Mouse (Mus musculus): ENCODE results near the gene Map1lc3b. TPM values are rescaled to one million over a fixed set of nuclear protein-coding genes. Genes with fewer than 3 reads are reported as not detected.

Map1lc3b gene
- total and polyA plus RNA-seq, 3 experiments: 56.4 to 68.8 TPM; not detected in 1

GRCm38 (mm10) chr8:121590203-121591177 is at the start of gene Map1lc3b (continued):
- TF ChIP-seq MAZ (IDR thresholded peaks at IDR 0.05; ENCODE audit: low read depth, low read length) (peak; percentile 90), RAD21 (IDR thresholded peaks at IDR 0.05; ENCODE audit: low read depth, low read length) (no peak), NRF1 (IDR thresholded peaks at IDR 0.05; ENCODE audit: insufficient read depth, low read depth, low read length, poor library complexity, severe bottlenecking) (peak; percentile 87), CHD1 (IDR thresholded peaks at IDR 0.05; ENCODE audit: low read depth, low read length) (no peak), ELF1 (IDR thresholded peaks at IDR 0.05; ENCODE audit: low read depth, low read length) (peak; percentile 100)

GRCm38 (mm10) chr8:121541862-121542261 is 48.3 kb upstream of the Map1lc3b start:
- H3K9me3 ChIP-seq (replicated peaks; ENCODE audit: insufficient read depth, low read length): no peaks in the 10 kb centered on the region
- no peaks in the 10 kb centered on the region for H3K79me2 ChIP-seq (ENCODE audit: control insufficient read depth, insufficient read depth, low read length, poor library complexity)
- no peak overlapping the region for H3K4me3 ChIP-seq (ENCODE audit: control insufficient read depth in 1 of 2, insufficient read depth in 1 of 2, low read depth in 2 of 2, low read length in 2 of 2)
- H3K4me1 ChIP-seq (ENCODE audit: control insufficient read depth in 1 of 2, insufficient read depth in 2 of 2, low read length in 2 of 2): no peaks in the 10 kb centered on the region
- no peaks in the 10 kb centered on the region for H3K36me3 ChIP-seq (ENCODE audit: control insufficient read depth in 1 of 2, insufficient read depth in 2 of 2, low read length in 2 of 2)
- DNase-seq (ENCODE audit: low read depth, low spot score): no peak
- H3K9ac ChIP-seq (ENCODE audit: control insufficient read depth, low read depth, low read length, poor library complexity, severe bottlenecking): no peak overlapping the region
- no peak overlapping the region for H3K27ac ChIP-seq (ENCODE audit: control insufficient read depth, low read depth, low read length)
- H3K27me3 ChIP-seq (ENCODE audit: control insufficient read depth in 1 of 2, insufficient read depth in 2 of 2, low read length in 2 of 2): no peaks in the 10 kb centered on the region
- no peak for TF ChIP-seq NELFE (IDR thresholded peaks at IDR 0.05; ENCODE audit: low read depth, low read length)

DNA sequence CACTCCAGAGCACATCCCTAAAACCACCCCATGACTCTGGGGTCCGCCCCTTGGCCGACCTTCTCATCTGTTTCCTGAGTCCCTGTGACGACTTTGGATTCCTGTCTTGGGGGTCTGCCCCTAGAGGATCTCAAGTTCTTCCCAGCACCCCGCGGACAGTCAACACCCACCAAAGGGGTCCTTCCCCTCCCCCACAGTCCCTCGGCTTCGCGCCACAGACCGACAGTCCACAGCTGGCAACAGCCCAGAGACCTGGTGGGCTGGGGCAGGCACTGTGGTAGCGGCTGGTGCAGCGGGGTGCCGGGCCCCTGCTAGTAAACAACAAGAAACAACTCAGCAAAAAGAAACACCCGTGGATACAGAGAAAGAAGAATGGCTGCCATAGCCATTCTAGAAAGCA is 47.3 kb upstream of the Map1lc3b start:
- H3K27ac ChIP-seq (ENCODE audit: control insufficient read depth, low read depth, low read length): no peak overlapping the region
- DNase-seq (ENCODE audit: low read depth, low spot score): no peak
- H3K27me3 ChIP-seq (ENCODE audit: control insufficient read depth in 1 of 2, insufficient read depth in 2 of 2, low read length in 2 of 2): no peaks in the 10 kb centered on the region
- no peaks in the 10 kb centered on the region for H3K4me1 ChIP-seq (ENCODE audit: control insufficient read depth in 1 of 2, insufficient read depth in 2 of 2, low read length in 2 of 2)
- H3K9ac ChIP-seq (ENCODE audit: control insufficient read depth, low read depth, low read length, poor library complexity, severe bottlenecking): no peak overlapping the region
- no peaks in the 10 kb centered on the region for H3K36me3 ChIP-seq (ENCODE audit: control insufficient read depth in 1 of 2, insufficient read depth in 2 of 2, low read length in 2 of 2)
- H3K79me2 ChIP-seq (ENCODE audit: control insufficient read depth, insufficient read depth, low read length, poor library complexity): no peaks in the 10 kb centered on the region
- no peaks in the 10 kb centered on the region for H3K9me3 ChIP-seq (replicated peaks; ENCODE audit: insufficient read depth, low read length)
- H3K4me3 ChIP-seq (ENCODE audit: control insufficient read depth in 1 of 2, insufficient read depth in 1 of 2, low read depth in 2 of 2, low read length in 2 of 2): no peak overlapping the region
- no peak for TF ChIP-seq BHLHE40 (IDR thresholded peaks at IDR 0.05; ENCODE audit: borderline replicate concordance, low read depth, low read length)
- no peak for TF ChIP-seq POLR2A (IDR thresholded peaks at IDR 0.05; ENCODE audit: control insufficient read depth in 1 of 2, insufficient read depth in 1 of 2, low read depth in 1 of 2, low read length in 2 of 2, poor library complexity in 1 of 2)
- no peak for TF ChIP-seq SIN3A (IDR thresholded peaks at IDR 0.05; ENCODE audit: low read length)
- no peak for TF ChIP-seq USF1 (IDR thresholded peaks at IDR 0.05; ENCODE audit: low read depth, low read length)
- no peak for TF ChIP-seq POLR2AphosphoS5 (IDR thresholded peaks at IDR 0.05; ENCODE audit: borderline replicate concordance, low read depth, low read length)
- TF ChIP-seq NELFE (IDR thresholded peaks at IDR 0.05; ENCODE audit: low read depth, low read length): no peak
- no peak for TF ChIP-seq CHD1 (IDR thresholded peaks at IDR 0.05; ENCODE audit: low read depth, low read length)
- TF ChIP-seq E2F4 (IDR thresholded peaks at IDR 0.05; ENCODE audit: borderline replicate concordance, low read depth, low read length): no peak
- no peak for TF ChIP-seq ZNF384 (IDR thresholded peaks at IDR 0.05; ENCODE audit: low read depth, low read length)
- no peak for TF ChIP-seq SMC3 (IDR thresholded peaks at IDR 0.05; ENCODE audit: low read depth, low read length)
